Mouse (Mus musculus): ENCODE measurements around the gene Limk2. TPM values are rescaled to one million over a fixed set of nuclear protein-coding genes. Genes with fewer than 3 reads are reported as not detected.

The Limk2 gene
- polyA plus RNA-seq, 1 experiment from 2014 or later, result 60.1 TPM

GRCm38 (mm10) chr11:3337173-3337955, 71.6 kb downstream of the Limk2 start:
- H3K36me3 ChIP-seq, result no peaks in the 10 kb centered on the region
- H3K4me3 ChIP-seq (replicated peaks), result no peak overlapping the region
- 23% methylated on average over 12 of the region's 12 CpGs for WGBS
- no peak overlapping the region for H3K9ac ChIP-seq
- H3K4me1 ChIP-seq (replicated peaks), result peaks cover 21% of the 10 kb centered on the region
- peak overlapping the region; percentile 3; the same call in 1 of the 2 replicates for H3K4me2 ChIP-seq (replicated peaks)
- H3K27ac ChIP-seq, result peak overlapping the region; percentile 61
- peak; percentile 27; the same call in 1 of the 2 replicates for ATAC-seq
- no peaks in the 10 kb centered on the region for H3K27me3 ChIP-seq (replicated peaks)
- H3K9me3 ChIP-seq, result no peaks in the 10 kb centered on the region

GRCm38 (mm10) chr11:3336602-3337001, 72.4 kb downstream of the Limk2 start:
- ATAC-seq, result no peak
- no peak overlapping the region for H3K4me2 ChIP-seq (replicated peaks)
- no peak overlapping the region for H3K27ac ChIP-seq
- no peaks in the 10 kb centered on the region for H3K9me3 ChIP-seq
- H3K36me3 ChIP-seq, result no peaks in the 10 kb centered on the region
- WGBS, result 84% methylated on average over 3 of the region's 3 CpGs
- peaks cover 26% of the 10 kb centered on the region for H3K4me1 ChIP-seq (replicated peaks)
- H3K9ac ChIP-seq, result no peak overlapping the region
- H3K4me3 ChIP-seq (replicated peaks), result no peak overlapping the region
- no peaks in the 10 kb centered on the region for H3K27me3 ChIP-seq (replicated peaks)

GRCm38 (mm10) chr11:3335651-3336216, 73.3 kb downstream of the Limk2 start:
- H3K4me3 ChIP-seq (replicated peaks), result no peak overlapping the region
- ATAC-seq, result no peak
- H3K27me3 ChIP-seq (replicated peaks), result no peaks in the 10 kb centered on the region
- H3K4me2 ChIP-seq (replicated peaks), result no peak overlapping the region
- WGBS, result 17% methylated on average over 11 of the region's 11 CpGs
- H3K4me1 ChIP-seq (replicated peaks), result peaks cover 26% of the 10 kb centered on the region
- H3K27ac ChIP-seq, result 0 out of 2 replicates have a peak overlapping the region, but pooled peaks have one; percentile 14
- H3K9ac ChIP-seq, result no peak overlapping the region
- H3K36me3 ChIP-seq, result no peaks in the 10 kb centered on the region
- no peaks in the 10 kb centered on the region for H3K9me3 ChIP-seq

- 35% methylated on average over 9 of the region's 9 CpGs for WGBS
- Histone ChIP-seq H3K4me3 (replicated peaks) (no peak overlapping the region), H3K4me1 (replicated peaks) (peaks cover 28% of the 10 kb centered on the region), H3K36me3 (no peaks in the 10 kb centered on the region), H3K4me2 (replicated peaks) (no peak overlapping the region), H3K9ac (no peak overlapping the region), H3K27ac (no peak overlapping the region), H3K27me3 (replicated peaks) (no peaks in the 10 kb centered on the region), H3K9me3 (no peaks in the 10 kb centered on the region)
- no peak for ATAC-seq
Measured at GRCm38 (mm10) chr11:3334711-3335316, 74.2 kb downstream of the Limk2 start.

GRCm38 (mm10) chr11:3334141-3334710, 74.8 kb downstream of the Limk2 start:
- Histone ChIP-seq H3K9me3 (no peaks in the 10 kb centered on the region), H3K36me3 (no peaks in the 10 kb centered on the region), H3K4me2 (replicated peaks) (no peak overlapping the region), H3K27me3 (replicated peaks) (no peaks in the 10 kb centered on the region), H3K9ac (no peak overlapping the region), H3K27ac (no peak overlapping the region), H3K4me3 (replicated peaks) (no peak overlapping the region), H3K4me1 (replicated peaks) (peaks cover 28% of the 10 kb centered on the region)
- no peak for ATAC-seq
- WGBS, result 91% methylated on average over 11 of the region's 11 CpGs

- H3K4me2 ChIP-seq (replicated peaks), result no peak overlapping the region
- no peak for ATAC-seq
- peaks cover 28% of the 10 kb centered on the region for H3K4me1 ChIP-seq (replicated peaks)
- no peaks in the 10 kb centered on the region for H3K27me3 ChIP-seq (replicated peaks)
- H3K9me3 ChIP-seq, result no peaks in the 10 kb centered on the region
- no peaks in the 10 kb centered on the region for H3K36me3 ChIP-seq
- 87% methylated on average over 11 of the region's 11 CpGs for WGBS
- H3K9ac ChIP-seq, result no peak overlapping the region
- no peak overlapping the region for H3K4me3 ChIP-seq (replicated peaks)
- H3K27ac ChIP-seq, result no peak overlapping the region
Measured at GRCm38 (mm10) chr11:3333111-3333695, 75.8 kb downstream of the Limk2 start.

- H3K9me3 ChIP-seq, result no peaks in the 10 kb centered on the region
- no peaks in the 10 kb centered on the region for H3K36me3 ChIP-seq
- H3K27ac ChIP-seq, result peak overlapping the region; percentile 63
- WGBS, result under 1% methylated on average over 72 of the region's 75 CpGs
- peak overlapping the region; percentile 49 for H3K4me3 ChIP-seq (replicated peaks)
- H3K4me2 ChIP-seq (replicated peaks), result peak overlapping the region; percentile 99
- ATAC-seq, result peak; percentile 97
- H3K9ac ChIP-seq, result peak overlapping the region; percentile 45
- H3K4me1 ChIP-seq (replicated peaks), result peaks cover 21% of the 10 kb centered on the region
- no peaks in the 10 kb centered on the region for H3K27me3 ChIP-seq (replicated peaks)
Measured at GRCm38 (mm10) chr11:3331756-3332642, 77.0 kb downstream of the Limk2 start.

- 8% methylated on average over 14 of the region's 14 CpGs for WGBS
Measured at GRCm38 (mm10) chr11:3330991-3331750, 77.8 kb downstream of the Limk2 start.

GRCm38 (mm10) chr11:3330566-3330965, 78.4 kb downstream of the Limk2 start:
- peak overlapping the region; percentile 49 for H3K4me3 ChIP-seq (replicated peaks)
- no peaks in the 10 kb centered on the region for H3K36me3 ChIP-seq
- ATAC-seq, result 0 out of 2 replicates have a peak, but pooled peaks have one; percentile 19
- no peaks in the 10 kb centered on the region for H3K27me3 ChIP-seq (replicated peaks)
- peaks cover 15% of the 10 kb centered on the region for H3K4me1 ChIP-seq (replicated peaks)
- no peaks in the 10 kb centered on the region for H3K9me3 ChIP-seq
- peak overlapping the region; percentile 99 for H3K4me2 ChIP-seq (replicated peaks)
- peak overlapping the region; percentile 41 for H3K9ac ChIP-seq
- 3% methylated on average over 9 of the region's 9 CpGs for WGBS
- H3K27ac ChIP-seq, result peak overlapping the region; percentile 58

More at GRCm38 (mm10) chr11:3330991-3331750, 77.8 kb downstream of the Limk2 start:
- H3K9me3 ChIP-seq, result no peaks in the 10 kb centered on the region
- no peaks in the 10 kb centered on the region for H3K36me3 ChIP-seq
- H3K4me3 ChIP-seq (replicated peaks), result peak overlapping the region; percentile 49
- H3K9ac ChIP-seq, result peak overlapping the region; percentile 41
- ATAC-seq, result no peak
- peak overlapping the region; percentile 58 for H3K27ac ChIP-seq
- peak overlapping the region; percentile 99 for H3K4me2 ChIP-seq (replicated peaks)
- H3K4me1 ChIP-seq (replicated peaks), result peaks cover 21% of the 10 kb centered on the region
- no peaks in the 10 kb centered on the region for H3K27me3 ChIP-seq (replicated peaks)

GRCm38 (mm10) chr11:3329891-3330451, 79.0 kb downstream of the Limk2 start, which contains the start of gene Pik3ip1:
Gene Pik3ip1 (plus strand): TSS chr11:3330401.
- peak within 1 kb of the TSS; percentile 99 for H3K4me2 ChIP-seq (replicated peaks)
- H3K9me3 ChIP-seq, result no peaks in the 10 kb centered on the region
- H3K4me1 ChIP-seq (replicated peaks), result peaks cover 10% of the 10 kb centered on the region
- no peak for ATAC-seq
- H3K4me3 ChIP-seq (replicated peaks), result peak within 1 kb of the TSS; percentile 49
- no peaks in the 10 kb centered on the region for H3K36me3 ChIP-seq
- no peaks in the 10 kb centered on the region for H3K27me3 ChIP-seq (replicated peaks)
- peak within 1 kb of the TSS; percentile 41 for H3K9ac ChIP-seq
- H3K27ac ChIP-seq, result peak within 1 kb of the TSS; percentile 58
